Mouse (Mus musculus) bone marrow macrophage, adult 2 months (primary cell): ENCODE data around the gene Ceacam2.

Source experiments
- CTCF ChIP-seq: IDR thresholded peaks from 2 replicates; pipeline ENCODE4 v1.5.1; 2012; ENCODE audit warnings: low read depth, mild to moderate bottlenecking, low read length, moderate library complexity
- POLR2A ChIP-seq: IDR thresholded peaks from 2 replicates; pipeline ENCODE4 v1.6.1; 2012; ENCODE audit warnings: mild to moderate bottlenecking, low read depth, low read length, borderline replicate concordance

- TF ChIP-seq POLR2A = no peak
- TF ChIP-seq CTCF = no peak
Measured at GRCm38 (mm10) chr7:25530837-25531236, 8.8 kb downstream of the Ceacam2 start.
